Mouse (Mus musculus) hindbrain, embryonic 12.5 days (tissue): ENCODE results near the gene Tmem119. TPM values are rescaled to one million over a fixed set of nuclear protein-coding genes. Genes with fewer than 3 reads are reported as not detected.
A peak's percentile ranks its signal among the peaks of the same experiment; 100 is the strongest.
"Not testable (repeated sequence)": the region's sequence is repeated elsewhere in the genome, so short reads cannot be mapped to it uniquely, and the experiment has no call there.

Source experiments
- ATAC-seq: fragments of 200-750 bp; cut with Nextera tagmentation; 2 replicates; pipeline ENCODE4 v1.8.0; 2017; ENCODE audit warnings: moderate TSS enrichment; ENCODE audit not compliant: low FRiP score
- H3K27ac ChIP-seq: fragments of 300-500 bp; sonication (generic); 2 replicates; pipeline ENCODE4 v1.5.1; 2016; ENCODE audit warnings: mild to moderate bottlenecking
- H3K27me3 ChIP-seq: fragments of 300-500 bp; sonication (generic); 2 replicates; pipeline ENCODE4 v1.6.1; 2016; ENCODE audit warnings: mild to moderate bottlenecking
- H3K36me3 ChIP-seq: fragments of 300-500 bp; sonication (generic); 2 replicates; pipeline ENCODE4 v1.6.1; 2016; ENCODE audit warnings: mild to moderate bottlenecking
- H3K4me1 ChIP-seq: fragments of 300-500 bp; sonication (generic); 2 replicates; pipeline ENCODE4 v1.6.1; 2016
- H3K4me2 ChIP-seq: fragments of 300-500 bp; sonication (generic); replicated peaks from 2 replicates; pipeline ENCODE4 v1.6.1; 2016; ENCODE audit warnings: mild to moderate bottlenecking
- H3K4me3 ChIP-seq: fragments of 300-500 bp; sonication (generic); 2 replicates; pipeline ENCODE4 v1.5.1; 2016; ENCODE audit warnings: mild to moderate bottlenecking
- H3K9ac ChIP-seq: fragments of 300-500 bp; sonication (generic); 2 replicates; pipeline ENCODE4 v1.6.1; 2016; ENCODE audit warnings: mild to moderate bottlenecking, moderate library complexity
- H3K9me3 ChIP-seq: fragments of 300-500 bp; sonication (generic); replicated peaks from 2 replicates; pipeline ENCODE4 v1.6.1; 2016; ENCODE audit warnings: mild to moderate bottlenecking
- WGBS: fragments of 180-500 bp; shearing (Covaris S2); methylation state at CpG from one replicate; pipeline ENCODE4 v1.1.7; 2016; 5-methylcytosine and 5-hydroxymethylcytosine counted together
- polyA plus RNA-seq: library from polyadenylated mRNA; unstranded; fragments of >200 nt; fragmentation: Nextera tagmentation; extraction: Ambion mirVana; gene quantifications from 2 replicates; pipeline ENCODE4 v1.2.1, GENCODE M21; 2016

Gene Tmem119
- polyA plus RNA-seq, 1 experiment from 2014 or later: 41.0 TPM

DNA sequence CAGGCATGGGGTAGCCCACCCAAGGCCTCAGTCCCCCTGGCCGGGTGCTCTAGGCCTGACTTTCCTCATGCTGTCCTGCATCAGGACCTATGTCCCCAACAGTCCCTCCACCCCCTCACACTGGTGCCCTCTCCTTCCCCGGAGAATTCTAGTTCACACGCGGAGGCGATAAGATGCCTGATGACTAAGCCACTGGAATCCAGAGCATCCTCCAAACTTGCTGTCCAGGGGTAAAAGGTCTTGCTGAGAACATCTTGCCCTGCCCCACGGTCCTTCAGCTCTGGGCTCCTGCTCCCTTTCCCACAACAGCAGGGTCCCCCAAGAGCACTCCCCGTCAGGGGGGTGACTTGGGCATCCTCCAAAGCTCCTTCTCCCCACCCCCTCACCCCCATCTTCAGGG is 17.7 kb downstream of the Tmem119 start:
- peaks cover 17% of the 10 kb centered on the region for H3K27me3 ChIP-seq
- no peak overlapping the region for H3K4me2 ChIP-seq
- 93% methylated on average over 7 of the region's 7 CpGs for WGBS
- no peak overlapping the region for H3K4me3 ChIP-seq
- peaks cover 10% of the 10 kb centered on the region for H3K36me3 ChIP-seq
- ATAC-seq: no peak
- H3K9ac ChIP-seq: no peak overlapping the region
- no peak overlapping the region for H3K27ac ChIP-seq
- no peaks in the 10 kb centered on the region for H3K9me3 ChIP-seq
- peaks cover 4% of the 10 kb centered on the region for H3K4me1 ChIP-seq

DNA sequence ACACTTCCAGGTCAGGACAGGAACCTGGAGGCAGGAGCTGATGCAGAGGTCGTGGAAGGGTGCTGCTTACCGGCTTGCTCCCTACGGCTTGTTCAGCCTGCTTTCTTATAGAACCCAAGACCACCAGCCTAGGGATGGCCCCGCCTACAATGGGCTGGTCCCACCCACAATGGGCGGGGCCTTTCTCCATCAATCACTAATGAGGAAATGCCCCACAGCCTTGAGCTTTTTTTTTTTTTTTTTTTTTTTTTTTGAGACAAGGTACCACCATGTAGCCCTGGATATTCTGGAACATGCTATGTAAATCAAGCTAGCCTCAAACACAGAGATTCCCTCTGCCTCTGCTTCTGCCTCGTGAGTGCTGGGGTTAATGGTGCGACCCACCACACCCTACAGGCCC is 18.4 kb downstream of the Tmem119 start:
- H3K27me3 ChIP-seq: peaks cover 17% of the 10 kb centered on the region
- WGBS: 80% methylated on average over 7 of the region's 7 CpGs

GRCm38 (mm10) chr5:113781254-113781653 is 19.1 kb downstream of the Tmem119 start:
- no peaks in the 10 kb centered on the region for H3K9me3 ChIP-seq
- WGBS: 83% methylated on average over 7 of the region's 7 CpGs
- H3K4me1 ChIP-seq: peaks cover 4% of the 10 kb centered on the region
- no peak overlapping the region for H3K27ac ChIP-seq
- no peak overlapping the region for H3K4me2 ChIP-seq
- H3K4me3 ChIP-seq: no peak overlapping the region
- H3K27me3 ChIP-seq: peaks cover 17% of the 10 kb centered on the region
- no peak for ATAC-seq
- no peak overlapping the region for H3K9ac ChIP-seq
- H3K36me3 ChIP-seq: peaks cover 22% of the 10 kb centered on the region

More for the DNA sequence above, 18.4 kb downstream of the Tmem119 start:
- ATAC-seq: no peak
- no peak overlapping the region for H3K9ac ChIP-seq
- H3K4me1 ChIP-seq: peaks cover 4% of the 10 kb centered on the region
- H3K27ac ChIP-seq: no peak overlapping the region
- no peak overlapping the region for H3K4me2 ChIP-seq
- no peaks in the 10 kb centered on the region for H3K9me3 ChIP-seq
- no peak overlapping the region for H3K4me3 ChIP-seq
- peaks cover 16% of the 10 kb centered on the region for H3K36me3 ChIP-seq

- H3K9ac ChIP-seq: no peak overlapping the region
- no peaks in the 10 kb centered on the region for H3K9me3 ChIP-seq
- 89% methylated on average over 5 of the region's 5 CpGs for WGBS
- H3K27ac ChIP-seq: no peak overlapping the region
- no peak overlapping the region for H3K4me2 ChIP-seq
- peaks cover 4% of the 10 kb centered on the region for H3K4me1 ChIP-seq
- no peak for ATAC-seq
- H3K36me3 ChIP-seq: peaks cover 27% of the 10 kb centered on the region
- H3K27me3 ChIP-seq: peaks cover 17% of the 10 kb centered on the region
- no peak overlapping the region for H3K4me3 ChIP-seq
Measured at GRCm38 (mm10) chr5:113780763-113781162, 19.6 kb downstream of the Tmem119 start.

DNA sequence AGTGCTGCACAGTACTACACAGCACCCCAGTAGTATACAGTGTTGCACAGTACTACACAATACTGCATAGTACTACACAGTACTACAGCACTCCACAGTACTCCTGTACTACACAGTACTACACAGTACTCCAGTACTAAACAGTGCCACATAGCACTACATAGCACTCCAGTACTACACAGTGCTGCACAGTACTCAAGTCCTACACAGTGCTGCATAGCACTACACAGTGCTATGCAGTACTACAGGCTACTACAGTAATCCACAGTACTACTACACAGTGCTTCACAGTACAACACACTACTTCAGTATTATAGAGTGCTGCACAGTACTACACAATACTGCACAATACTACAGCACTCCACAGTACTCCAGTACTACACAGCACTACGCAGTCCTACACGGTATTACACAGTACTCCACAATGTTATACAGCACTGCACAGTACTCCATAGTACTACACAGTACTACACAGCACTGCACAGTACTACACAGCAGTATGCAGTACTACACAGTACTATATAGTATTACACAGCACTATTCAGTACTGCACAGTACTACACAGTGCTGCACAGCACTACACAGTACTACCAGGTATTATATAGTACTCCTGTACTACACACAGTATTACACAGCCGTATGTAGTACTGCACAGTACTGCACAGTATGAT is 20.1 kb downstream of the Tmem119 start:
- H3K9ac ChIP-seq: no peak overlapping the region
- H3K4me2 ChIP-seq: no peak overlapping the region
- 95% methylated on average over 3 of the region's 3 CpGs for WGBS
- no peak overlapping the region for H3K27ac ChIP-seq
- no peak overlapping the region for H3K4me3 ChIP-seq
- 0 out of 2 replicates have a peak, but pooled peaks have one; percentile 43 for ATAC-seq
- peaks cover 32% of the 10 kb centered on the region for H3K36me3 ChIP-seq
- H3K27me3 ChIP-seq: peaks cover 17% of the 10 kb centered on the region
- no peaks in the 10 kb centered on the region for H3K9me3 ChIP-seq
- peaks cover 4% of the 10 kb centered on the region for H3K4me1 ChIP-seq

DNA sequence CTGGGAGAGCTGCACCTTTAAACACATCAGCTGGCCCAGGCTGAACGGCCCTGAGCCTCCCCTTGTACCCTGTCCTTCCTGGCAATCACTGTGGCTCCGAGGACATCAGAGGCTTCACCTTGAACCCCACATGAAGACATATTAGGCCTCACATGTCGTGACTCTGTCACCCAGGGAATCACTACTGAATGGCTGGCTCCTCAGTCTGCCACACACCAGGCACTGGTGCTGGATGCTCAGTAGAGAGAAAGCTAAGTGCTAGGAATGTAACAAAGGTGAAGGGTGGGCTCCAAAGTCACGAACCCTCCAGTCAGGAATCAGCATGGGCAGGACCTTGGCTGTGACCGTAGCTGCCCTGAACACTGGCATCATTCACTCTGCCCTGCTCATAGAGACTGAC is 20.7 kb downstream of the Tmem119 start:
- 80% methylated on average over 5 of the region's 5 CpGs for WGBS
- Histone ChIP-seq H3K4me1 (peaks cover 4% of the 10 kb centered on the region), H3K27me3 (peaks cover 17% of the 10 kb centered on the region), H3K4me3 (no peak overlapping the region), H3K4me2 (no peak overlapping the region), H3K36me3 (peaks cover 39% of the 10 kb centered on the region), H3K9ac (no peak overlapping the region), H3K27ac (no peak overlapping the region), H3K9me3 (no peaks in the 10 kb centered on the region)
- no peak for ATAC-seq

DNA sequence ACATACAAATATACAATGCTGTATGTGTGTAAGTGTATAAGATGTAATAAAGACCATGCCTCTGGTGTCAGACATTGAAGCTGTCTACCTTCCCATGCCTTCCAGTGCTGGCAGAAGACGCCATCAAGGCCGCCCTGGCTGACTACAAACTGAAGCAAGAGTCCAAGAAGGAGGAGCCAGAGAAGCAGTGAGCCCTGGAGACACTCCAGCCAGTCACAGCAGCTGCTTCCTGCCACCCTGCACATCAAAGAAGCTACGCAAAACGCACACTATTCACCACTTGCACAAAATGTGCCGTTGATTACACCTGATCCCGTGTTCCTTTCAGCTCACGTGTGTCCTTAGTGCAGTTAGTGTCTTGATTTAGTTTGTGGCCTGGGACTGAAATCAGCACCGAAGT is 22.6 kb downstream of the Tmem119 start:
- not testable (repeated sequence) for H3K4me3 ChIP-seq, H3K4me2 ChIP-seq, ATAC-seq, H3K9me3 ChIP-seq, H3K27ac ChIP-seq, H3K27me3 ChIP-seq, H3K9ac ChIP-seq
- H3K4me1 ChIP-seq: peaks cover 11% of the 10 kb centered on the region
- peaks cover 43% of the 10 kb centered on the region for H3K36me3 ChIP-seq
- WGBS: 91% methylated on average over 8 of the region's 8 CpGs

GRCm38 (mm10) chr5:113776896-113777226 is 23.5 kb downstream of the Tmem119 start:
- no peak for ATAC-seq
- no peak overlapping the region for H3K27ac ChIP-seq
- no peak overlapping the region for H3K9ac ChIP-seq
- H3K36me3 ChIP-seq: peaks cover 43% of the 10 kb centered on the region
- H3K4me3 ChIP-seq: no peak overlapping the region
- H3K4me1 ChIP-seq: peaks cover 11% of the 10 kb centered on the region
- no peaks in the 10 kb centered on the region for H3K27me3 ChIP-seq
- WGBS: 88% methylated on average over 8 of the region's 8 CpGs
- no peaks in the 10 kb centered on the region for H3K9me3 ChIP-seq
- no peak overlapping the region for H3K4me2 ChIP-seq

- no peak overlapping the region for H3K4me2 ChIP-seq
- no peaks in the 10 kb centered on the region for H3K9me3 ChIP-seq
- ATAC-seq: no peak
- peaks cover 43% of the 10 kb centered on the region for H3K36me3 ChIP-seq
- no peak overlapping the region for H3K27ac ChIP-seq
- no peak overlapping the region for H3K9ac ChIP-seq
- 93% methylated on average over 15 of the region's 15 CpGs for WGBS
- H3K27me3 ChIP-seq: no peaks in the 10 kb centered on the region
- H3K4me1 ChIP-seq: peaks cover 11% of the 10 kb centered on the region
- H3K4me3 ChIP-seq: no peak overlapping the region
Measured at GRCm38 (mm10) chr5:113776128-113776895, 24.0 kb downstream of the Tmem119 start.

- no peaks in the 10 kb centered on the region for H3K27me3 ChIP-seq
- 93% methylated on average over 10 of the region's 10 CpGs for WGBS
- H3K9ac ChIP-seq: no peak overlapping the region
- H3K9me3 ChIP-seq: no peaks in the 10 kb centered on the region
- H3K4me1 ChIP-seq: peaks cover 12% of the 10 kb centered on the region
- no peak for ATAC-seq
- no peak overlapping the region for H3K4me2 ChIP-seq
- peaks cover 43% of the 10 kb centered on the region for H3K36me3 ChIP-seq
- H3K27ac ChIP-seq: no peak overlapping the region
- H3K4me3 ChIP-seq: no peak overlapping the region
Measured at GRCm38 (mm10) chr5:113775585-113775984, 24.7 kb downstream of the Tmem119 start.

DNA sequence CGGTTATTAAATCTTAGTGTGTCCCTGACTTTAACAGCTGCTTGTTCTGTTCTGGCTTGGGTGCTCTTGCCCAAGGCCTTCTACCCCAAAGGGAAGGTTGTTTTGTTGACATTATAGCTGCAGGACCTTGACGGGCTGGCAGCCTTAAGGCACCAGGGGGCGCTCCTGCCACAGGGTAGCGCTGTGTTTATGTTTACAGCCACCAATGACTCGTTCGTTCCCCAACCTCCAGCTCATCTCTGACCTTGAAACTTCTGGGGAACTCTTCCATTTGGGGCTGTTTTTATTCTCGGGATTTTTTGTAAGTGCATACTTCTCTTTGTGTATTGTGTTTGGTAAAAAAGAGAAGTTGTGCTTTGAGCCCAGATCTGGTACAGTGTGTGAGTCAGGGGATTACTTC is 26.7 kb downstream of the Tmem119 start:
- Histone ChIP-seq H3K27me3 (no peaks in the 10 kb centered on the region), H3K9me3 (no peaks in the 10 kb centered on the region), H3K4me1 (peaks cover 28% of the 10 kb centered on the region), H3K9ac (peak overlapping the region; percentile 79; the same call in 1 of the 2 replicates), H3K4me2 (peak overlapping the region; percentile 95), H3K36me3 (peaks cover 49% of the 10 kb centered on the region), H3K27ac (no peak overlapping the region), H3K4me3 (peak overlapping the region; percentile 93)
- 3% methylated on average over 7 of the region's 7 CpGs for WGBS
- ATAC-seq: no peak

- ATAC-seq: peak; percentile 59
- Histone ChIP-seq H3K36me3 (peaks cover 50% of the 10 kb centered on the region), H3K4me3 (peak overlapping the region; percentile 93), H3K4me2 (peak overlapping the region; percentile 95), H3K9me3 (no peaks in the 10 kb centered on the region), H3K4me1 (peaks cover 28% of the 10 kb centered on the region), H3K27ac (peak overlapping the region; percentile 44), H3K27me3 (no peaks in the 10 kb centered on the region), H3K9ac (peak overlapping the region; percentile 79)
- WGBS: 3% methylated on average over 34 of the region's 38 CpGs
Measured at GRCm38 (mm10) chr5:113772905-113773519, 27.3 kb downstream of the Tmem119 start.
